Mouse (Mus musculus): Measurements from ENCODE around the gene Ccl12. TPM values are rescaled to one million over a fixed set of nuclear protein-coding genes. Genes with fewer than 3 reads are reported as not detected.

Gene Ccl12
- total and polyA plus RNA-seq, 3 experiments, result 1.8 to 1.9 TPM; not detected in 1

GRCm38 (mm10) chr11:82114885-82115284 lies 13.2 kb downstream of the Ccl12 start, which contains the start of gene Ccl8:
Gene Ccl8 (plus strand): TSS chr11:82115185.
- intact Hi-C loops (cut with DNase I), result no loop called here
- Histone ChIP-seq H3K4me3 (no peak within 1 kb of the TSS), H3K9ac (ENCODE audit: low read depth, low read length) (no peak within 1 kb of the TSS), H3K4me1 (ENCODE audit: control insufficient read depth, insufficient read depth, low read length) (no peaks in the 10 kb centered on the region; the same call in 1 of the 2 replicates), H3K27ac (no peak within 1 kb of the TSS), H3K36me3 (ENCODE audit: control insufficient read depth, insufficient read depth, low read length) (no peaks in the 10 kb centered on the region), H3K79me2 (replicated peaks; ENCODE audit: control insufficient read depth, insufficient read depth, low read length) (no peaks in the 10 kb centered on the region), H3K27me3 (ENCODE audit: control insufficient read depth, insufficient read depth, low read length) (no peaks in the 10 kb centered on the region)
- no peak for DNase-seq
- TF ChIP-seq POLR2A (IDR thresholded peaks at IDR 0.05; ENCODE audit: insufficient read depth, low read depth, low read length) (no peak), CTCF (IDR thresholded peaks at IDR 0.05) (no peak), EP300 (IDR thresholded peaks at IDR 0.05; ENCODE audit: insufficient read depth, low read depth, low read length) (no peak)
- WGBS, result 67% methylated on average over 3 of the region's 3 CpGs

GRCm38 (mm10) chr11:82116041-82116440 lies 14.4 kb downstream of the Ccl12 start:
- no peak overlapping the region for H3K4me3 ChIP-seq
- no peak for TF ChIP-seq POLR2A (IDR thresholded peaks at IDR 0.05; ENCODE audit: insufficient read depth, low read depth, low read length)
- TF ChIP-seq EP300 (IDR thresholded peaks at IDR 0.05; ENCODE audit: insufficient read depth, low read depth, low read length), result no peak
- TF ChIP-seq CTCF (IDR thresholded peaks at IDR 0.05), result no peak
- 64% methylated on average over 3 of the region's 3 CpGs for WGBS
- no peak for DNase-seq
- H3K27ac ChIP-seq, result no peak overlapping the region
- H3K9ac ChIP-seq (ENCODE audit: low read depth, low read length), result no peak overlapping the region
- no peaks in the 10 kb centered on the region; the same call in 1 of the 2 replicates for H3K4me1 ChIP-seq (ENCODE audit: control insufficient read depth, insufficient read depth, low read length)
- no peaks in the 10 kb centered on the region for H3K36me3 ChIP-seq (ENCODE audit: control insufficient read depth, insufficient read depth, low read length)
- intact Hi-C loops (cut with DNase I), result no loop called here
- H3K79me2 ChIP-seq (replicated peaks; ENCODE audit: control insufficient read depth, insufficient read depth, low read length), result no peaks in the 10 kb centered on the region
- H3K27me3 ChIP-seq (ENCODE audit: control insufficient read depth, insufficient read depth, low read length), result no peaks in the 10 kb centered on the region

GRCm38 (mm10) chr11:82132977-82133376 lies 31.3 kb downstream of the Ccl12 start:
- Histone ChIP-seq H3K79me2 (replicated peaks; ENCODE audit: control insufficient read depth, insufficient read depth, low read length) (no peaks in the 10 kb centered on the region), H3K4me3 (no peak overlapping the region), H3K9ac (ENCODE audit: low read depth, low read length) (no peak overlapping the region), H3K4me1 (ENCODE audit: control insufficient read depth, insufficient read depth, low read length) (no peaks in the 10 kb centered on the region), H3K36me3 (ENCODE audit: control insufficient read depth, insufficient read depth, low read length) (no peaks in the 10 kb centered on the region), H3K27ac (no peak overlapping the region; the same call in 1 of the 2 replicates), H3K27me3 (ENCODE audit: control insufficient read depth, insufficient read depth, low read length) (no peaks in the 10 kb centered on the region)
- DNase-seq, result no peak
- TF ChIP-seq EP300 (IDR thresholded peaks at IDR 0.05; ENCODE audit: insufficient read depth, low read depth, low read length) (no peak), POLR2A (IDR thresholded peaks at IDR 0.05; ENCODE audit: insufficient read depth, low read depth, low read length) (no peak), CTCF (IDR thresholded peaks at IDR 0.05) (no peak)
- intact Hi-C loops (cut with DNase I), result no loop called here
- WGBS, result 32% methylated on average over 1 of the region's 1 CpGs

GRCm38 (mm10) chr11:82136196-82136595 lies 34.6 kb downstream of the Ccl12 start:
- TF ChIP-seq POLR2A (IDR thresholded peaks at IDR 0.05; ENCODE audit: insufficient read depth, low read depth, low read length) (no peak), EP300 (IDR thresholded peaks at IDR 0.05; ENCODE audit: insufficient read depth, low read depth, low read length) (no peak), CTCF (IDR thresholded peaks at IDR 0.05) (no peak)
- H3K27me3 ChIP-seq (ENCODE audit: control insufficient read depth, insufficient read depth, low read length), result no peaks in the 10 kb centered on the region
- no peaks in the 10 kb centered on the region for H3K79me2 ChIP-seq (replicated peaks; ENCODE audit: control insufficient read depth, insufficient read depth, low read length)
- peak; percentile 15 to 27 for DNase-seq
- no peaks in the 10 kb centered on the region for H3K36me3 ChIP-seq (ENCODE audit: control insufficient read depth, insufficient read depth, low read length)
- no peak overlapping the region for H3K9ac ChIP-seq (ENCODE audit: low read depth, low read length)
- WGBS, result 74% methylated on average over 2 of the region's 2 CpGs
- H3K4me1 ChIP-seq (ENCODE audit: control insufficient read depth, insufficient read depth, low read length), result peaks cover 1% of the 10 kb centered on the region; the same call in 1 of the 2 replicates
- no peak overlapping the region for H3K4me3 ChIP-seq
- intact Hi-C loops (cut with DNase I), result no loop called here
- H3K27ac ChIP-seq, result no peak overlapping the region

GRCm38 (mm10) chr11:82139492-82140094 lies 37.9 kb downstream of the Ccl12 start:
- no peak overlapping the region for H3K9ac ChIP-seq (ENCODE audit: low read depth, low read length)
- 45% methylated on average over 7 of the region's 7 CpGs for WGBS
- H3K4me3 ChIP-seq, result no peak overlapping the region
- no peaks in the 10 kb centered on the region for H3K79me2 ChIP-seq (replicated peaks; ENCODE audit: control insufficient read depth, insufficient read depth, low read length)
- peaks cover 1% of the 10 kb centered on the region; the same call in 1 of the 2 replicates for H3K4me1 ChIP-seq (ENCODE audit: control insufficient read depth, insufficient read depth, low read length)
- DNase-seq, result peak in 1 of 2 experiments; percentile 21
- intact Hi-C loops (cut with DNase I), result no loop called here
- H3K27me3 ChIP-seq (ENCODE audit: control insufficient read depth, insufficient read depth, low read length), result no peaks in the 10 kb centered on the region
- no peak overlapping the region for H3K27ac ChIP-seq
- no peaks in the 10 kb centered on the region for H3K36me3 ChIP-seq (ENCODE audit: control insufficient read depth, insufficient read depth, low read length)
- TF ChIP-seq CTCF (IDR thresholded peaks at IDR 0.05) (no peak), POLR2A (IDR thresholded peaks at IDR 0.05; ENCODE audit: insufficient read depth, low read depth, low read length) (no peak), EP300 (IDR thresholded peaks at IDR 0.05; ENCODE audit: insufficient read depth, low read depth, low read length) (no peak)

Other genes with a start within 250 kb of the Ccl12 start
- under 1 TPM; 0.08 to 0.11 TPM for gene 5530401A14Rik, start 241.2 kb upstream of the Ccl12 start, total RNA-seq (2021)
- gene 5530401A14Rik, start 241.2 kb upstream of the Ccl12 start, polyA plus RNA-seq (2012; rRNA removed), result not detected in 2 replicates
- gene Asic2, start 133.4 kb upstream of the Ccl12 start, total RNA-seq (2021), result not detected
- gene Asic2, start 133.4 kb upstream of the Ccl12 start, polyA plus RNA-seq (2012; rRNA removed), result 0.06 TPM in 1 of 2 replicates, not detected in the other
- 1 to 10 TPM; 1.1 to 1.6 TPM for gene Ccl2, start 66.3 kb upstream of the Ccl12 start, total RNA-seq (2021)
- 4.6 and 5.5 TPM in 2 replicates for gene Ccl2, start 66.3 kb upstream of the Ccl12 start, polyA plus RNA-seq (2012; rRNA removed)
- gene Gm17268, start 63.3 kb upstream of the Ccl12 start, total RNA-seq (2021), result not detected
- gene Gm17268, start 63.3 kb upstream of the Ccl12 start, polyA plus RNA-seq (2012; rRNA removed), result not detected in 2 replicates
- 1 to 10 TPM in 1 of 2 experiments, under 1 TPM in 1; 0.68 to 1.7 TPM for gene Ccl7, start 56.1 kb upstream of the Ccl12 start, total RNA-seq (2021)
- gene Ccl7, start 56.1 kb upstream of the Ccl12 start, polyA plus RNA-seq (2012; rRNA removed), result 1.1 and 1.4 TPM in 2 replicates
- gene Ccl11, start 44.0 kb upstream of the Ccl12 start, total RNA-seq (2021), result 1 to 10 TPM; 1.7 to 3.6 TPM
- 3.1 and 5.9 TPM in 2 replicates for gene Ccl11, start 44.0 kb upstream of the Ccl12 start, polyA plus RNA-seq (2012; rRNA removed)
- gene Ccl8, start 13.3 kb downstream of the Ccl12 start, total RNA-seq (2021), result 1 to 10 TPM in 1 of 2 experiments, under 1 TPM in 1; 0.82 to 1.3 TPM
- gene Ccl8, start 13.3 kb downstream of the Ccl12 start, polyA plus RNA-seq (2012; rRNA removed), result 1.6 and 1.9 TPM in 2 replicates
- not detected for gene Ccl1, start 203.8 kb downstream of the Ccl12 start, total RNA-seq (2021)
- not detected in 2 replicates for gene Ccl1, start 203.8 kb downstream of the Ccl12 start, polyA plus RNA-seq (2012; rRNA removed)